Mouse (Mus musculus) bone marrow macrophage, adult 2 months (primary cell): ENCODE measurements at regions not wholly inside any gene's neighbourhood (a gene's known extent, or its start where the extent isn't known, plus 50 kb on each side); places are given as distances from the start of the nearest gene placed in this dataset.

Experiments
- CTCF ChIP-seq: IDR thresholded peaks from 2 replicates; pipeline ENCODE4 v1.5.1; 2012; ENCODE audit warnings: low read depth, mild to moderate bottlenecking, low read length, moderate library complexity
- POLR2A ChIP-seq: IDR thresholded peaks from 2 replicates; pipeline ENCODE4 v1.6.1; 2012; ENCODE audit warnings: mild to moderate bottlenecking, low read depth, low read length, borderline replicate concordance

DNA sequence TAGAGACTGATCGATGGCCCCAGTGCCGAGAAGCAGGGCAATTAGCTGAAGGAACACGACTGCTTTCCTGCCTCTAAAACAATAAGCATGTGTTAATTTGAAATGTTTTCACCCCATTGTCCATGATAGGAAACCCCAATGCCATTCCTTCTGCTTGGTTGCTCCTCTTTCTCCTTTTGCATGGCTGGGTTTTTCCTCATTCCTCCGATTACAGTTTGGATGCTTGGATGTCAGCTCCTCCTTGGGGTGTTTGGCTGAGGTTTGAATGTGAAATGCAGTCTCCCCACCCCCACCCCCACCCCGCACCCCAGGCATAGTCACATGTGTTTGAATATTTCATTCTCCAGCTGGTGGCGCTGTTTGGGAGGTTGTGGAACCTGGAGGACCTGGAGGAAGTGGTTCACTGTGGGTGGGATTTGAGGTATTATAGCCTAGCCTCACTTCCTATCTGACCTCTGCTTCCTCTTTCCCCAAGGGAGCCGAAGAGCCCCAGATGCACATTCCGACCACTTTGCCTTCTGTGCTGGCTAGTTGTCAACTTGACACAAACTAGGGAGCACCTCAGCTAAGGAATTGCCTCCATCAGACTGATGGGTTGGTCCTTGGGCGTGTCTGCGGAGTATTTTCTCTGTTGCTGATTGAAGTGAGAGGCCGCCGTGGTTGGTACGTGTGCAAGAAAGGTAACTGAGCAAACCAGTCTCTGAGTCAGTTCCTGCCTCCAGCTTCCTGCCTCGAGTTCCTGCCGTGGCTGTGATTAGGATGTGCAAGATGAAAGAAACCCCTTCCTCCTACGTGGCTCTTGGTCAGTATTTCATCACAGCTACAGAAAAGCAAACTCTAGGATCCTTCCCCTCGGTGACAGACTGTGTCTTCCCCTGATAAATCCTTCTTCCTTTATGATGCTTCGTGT is 128.6 kb upstream of the Grik3 start:
- TF ChIP-seq CTCF (no peak), POLR2A (no peak)
